Mouse (Mus musculus): ENCODE results near the gene Gtpbp1. TPM values are rescaled to one million over a fixed set of nuclear protein-coding genes. Genes with fewer than 3 reads are reported as not detected.

Gtpbp1 gene
- polyA plus RNA-seq, 1 experiment = 35.3 TPM

- H3K27me3 ChIP-seq (replicated peaks; ENCODE audit: control insufficient read depth, insufficient read depth, low read length) = no peaks in the 10 kb centered on the region
- no peak overlapping the region for H3K27ac ChIP-seq (ENCODE audit: insufficient read depth, low read depth, low read length)
- peaks cover 3% of the 10 kb centered on the region; the same call in 1 of the 2 replicates for H3K36me3 ChIP-seq (ENCODE audit: control insufficient read depth, insufficient read depth, low read length)
- DNase-seq = no peak
- 87% methylated on average over 4 of the region's 4 CpGs for WGBS
- H3K4me1 ChIP-seq (ENCODE audit: control insufficient read depth, insufficient read depth, low read length) = no peaks in the 10 kb centered on the region
- H3K4me3 ChIP-seq (ENCODE audit: insufficient read depth, low read depth, low read length) = no peak overlapping the region
- no peak for TF ChIP-seq POLR2A (IDR thresholded peaks at IDR 0.05; ENCODE audit: low read depth, low read length)
- TF ChIP-seq CTCF (conservative IDR thresholded peaks at IDR 0.05; ENCODE audit: insufficient read depth, insufficient read length, low read depth, low read length) = no peak
Measured at GRCm38 (mm10) chr15:79733640-79734039, 43.0 kb downstream of the Gtpbp1 start.

DNA sequence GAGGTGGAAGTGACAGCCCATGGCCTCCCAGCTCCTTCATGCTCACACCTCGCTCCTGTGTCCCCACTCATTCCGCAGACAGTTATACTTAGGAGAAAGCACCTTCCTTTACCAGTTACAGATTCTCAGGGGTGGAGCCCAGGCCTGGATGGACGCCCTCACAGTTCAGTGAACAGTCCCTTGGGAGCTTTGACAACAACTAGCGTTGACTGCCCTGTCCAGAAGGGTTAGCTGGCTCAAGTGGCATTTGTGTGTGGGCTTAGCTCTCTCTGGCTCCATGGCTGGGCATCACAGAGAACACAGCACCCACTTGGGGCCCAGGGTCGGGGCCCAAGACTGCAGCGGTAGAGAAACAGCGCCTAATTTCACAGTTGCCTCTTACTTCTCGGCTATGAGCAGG is 43.7 kb downstream of the Gtpbp1 start:
- Histone ChIP-seq H3K36me3 (ENCODE audit: control insufficient read depth, insufficient read depth, low read length) (peaks cover 3% of the 10 kb centered on the region; the same call in 1 of the 2 replicates), H3K4me1 (ENCODE audit: control insufficient read depth, insufficient read depth, low read length) (no peaks in the 10 kb centered on the region), H3K27ac (ENCODE audit: insufficient read depth, low read depth, low read length) (no peak overlapping the region), H3K27me3 (replicated peaks; ENCODE audit: control insufficient read depth, insufficient read depth, low read length) (no peaks in the 10 kb centered on the region), H3K4me3 (ENCODE audit: insufficient read depth, low read depth, low read length) (no peak overlapping the region)
- no peak for DNase-seq
- TF ChIP-seq POLR2A (IDR thresholded peaks at IDR 0.05; ENCODE audit: low read depth, low read length) (no peak), CTCF (conservative IDR thresholded peaks at IDR 0.05; ENCODE audit: insufficient read depth, insufficient read length, low read depth, low read length) (no peak)
- 87% methylated on average over 8 of the region's 8 CpGs for WGBS

GRCm38 (mm10) chr15:79740739-79741138 is 50.1 kb downstream of the Gtpbp1 start:
- H3K4me1 ChIP-seq (ENCODE audit: control insufficient read depth, insufficient read depth, low read length) = peaks cover 11% of the 10 kb centered on the region
- no peaks in the 10 kb centered on the region for H3K27me3 ChIP-seq (replicated peaks; ENCODE audit: control insufficient read depth, insufficient read depth, low read length)
- no peak overlapping the region for H3K4me3 ChIP-seq (ENCODE audit: insufficient read depth, low read depth, low read length)
- TF ChIP-seq CTCF (conservative IDR thresholded peaks at IDR 0.05; ENCODE audit: insufficient read depth, insufficient read length, low read depth, low read length) = no peak
- no peak for TF ChIP-seq POLR2A (IDR thresholded peaks at IDR 0.05; ENCODE audit: low read depth, low read length)
- H3K27ac ChIP-seq (ENCODE audit: insufficient read depth, low read depth, low read length) = no peak overlapping the region; the same call in 1 of the 2 replicates
- H3K36me3 ChIP-seq (ENCODE audit: control insufficient read depth, insufficient read depth, low read length) = peaks cover 3% of the 10 kb centered on the region; the same call in 1 of the 2 replicates
- WGBS = 86% methylated on average over 3 of the region's 3 CpGs
- DNase-seq = no peak

DNA sequence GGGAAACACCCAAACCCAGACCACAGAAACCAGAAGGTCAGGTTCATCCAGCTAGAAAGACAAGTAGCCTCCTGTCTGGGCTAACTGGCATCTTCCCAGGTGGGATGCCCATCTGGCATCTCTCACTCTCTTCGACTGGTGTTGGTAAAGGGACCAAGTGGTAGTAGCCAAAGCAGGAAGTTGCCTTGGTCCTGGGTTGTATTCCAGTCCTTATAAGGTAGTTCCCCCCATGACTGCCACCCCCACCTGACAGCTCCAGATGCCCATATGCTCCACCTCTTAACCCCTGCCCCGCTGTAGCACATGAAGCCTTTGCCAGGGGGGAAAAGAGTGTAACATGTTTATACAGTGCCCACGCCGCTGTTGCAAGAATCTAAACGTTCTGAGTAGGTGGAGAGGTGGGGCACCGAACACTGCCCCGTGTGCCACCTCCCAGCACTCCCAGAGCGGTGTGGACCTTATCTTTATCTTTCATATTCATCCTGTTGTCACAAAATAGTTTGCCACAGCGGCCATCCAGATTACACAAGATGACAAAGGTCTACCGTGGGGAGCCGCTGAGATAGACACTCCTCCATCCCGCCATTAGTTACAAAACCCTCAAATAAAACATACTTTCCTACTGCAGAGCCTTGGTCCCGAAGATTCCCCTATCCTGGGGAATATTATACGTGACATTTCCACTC is 50.7 kb downstream of the Gtpbp1 start:
- Histone ChIP-seq H3K36me3 (ENCODE audit: control insufficient read depth, insufficient read depth, low read length) (peaks cover 3% of the 10 kb centered on the region; the same call in 1 of the 2 replicates), H3K4me3 (ENCODE audit: insufficient read depth, low read depth, low read length) (peak overlapping the region; percentile 57), H3K4me1 (ENCODE audit: control insufficient read depth, insufficient read depth, low read length) (peaks cover 11% of the 10 kb centered on the region), H3K27me3 (replicated peaks; ENCODE audit: control insufficient read depth, insufficient read depth, low read length) (no peaks in the 10 kb centered on the region), H3K27ac (ENCODE audit: insufficient read depth, low read depth, low read length) (peak overlapping the region; percentile 79)
- TF ChIP-seq CTCF (conservative IDR thresholded peaks at IDR 0.05; ENCODE audit: insufficient read depth, insufficient read length, low read depth, low read length) = no peak
- 8% methylated on average over 14 of the region's 14 CpGs for WGBS
- no peak for DNase-seq

- DNase-seq = peak; percentile 95
- H3K36me3 ChIP-seq (ENCODE audit: control insufficient read depth, insufficient read depth, low read length) = no peaks in the 10 kb centered on the region
- TF ChIP-seq CTCF (conservative IDR thresholded peaks at IDR 0.05; ENCODE audit: insufficient read depth, insufficient read length, low read depth, low read length) (no peak), POLR2A (IDR thresholded peaks at IDR 0.05; ENCODE audit: low read depth, low read length) (peak; percentile 7)
- peaks cover 11% of the 10 kb centered on the region for H3K4me1 ChIP-seq (ENCODE audit: control insufficient read depth, insufficient read depth, low read length)
- peak within 1 kb of the TSS; percentile 79 for H3K27ac ChIP-seq (ENCODE audit: insufficient read depth, low read depth, low read length)
- H3K27me3 ChIP-seq (replicated peaks; ENCODE audit: control insufficient read depth, insufficient read depth, low read length) = no peaks in the 10 kb centered on the region
- H3K4me3 ChIP-seq (ENCODE audit: insufficient read depth, low read depth, low read length) = peak within 1 kb of the TSS; percentile 57
- WGBS = under 1% methylated on average over 93 of the region's 93 CpGs
Measured at GRCm38 (mm10) chr15:79741921-79742705, 51.5 kb downstream of the Gtpbp1 start, which contains the start of gene Sun2. TSS of gene Sun2 (minus strand) at chr15:79742536.

- Histone ChIP-seq H3K27me3 (replicated peaks; ENCODE audit: control insufficient read depth, insufficient read depth, low read length) (no peaks in the 10 kb centered on the region), H3K27ac (ENCODE audit: insufficient read depth, low read depth, low read length) (no peak overlapping the region), H3K4me1 (ENCODE audit: control insufficient read depth, insufficient read depth, low read length) (peaks cover 11% of the 10 kb centered on the region), H3K4me3 (ENCODE audit: insufficient read depth, low read depth, low read length) (peak overlapping the region; percentile 57), H3K36me3 (ENCODE audit: control insufficient read depth, insufficient read depth, low read length) (no peaks in the 10 kb centered on the region)
- no peak for TF ChIP-seq POLR2A (IDR thresholded peaks at IDR 0.05; ENCODE audit: low read depth, low read length)
- TF ChIP-seq CTCF (conservative IDR thresholded peaks at IDR 0.05; ENCODE audit: insufficient read depth, insufficient read length, low read depth, low read length) = no peak
- no peak for DNase-seq
- under 1% methylated on average over 23 of the region's 23 CpGs for WGBS
Measured at GRCm38 (mm10) chr15:79742706-79743023, 52.0 kb downstream of the Gtpbp1 start.

- no peak for DNase-seq
- no peak for TF ChIP-seq CTCF (conservative IDR thresholded peaks at IDR 0.05; ENCODE audit: insufficient read depth, insufficient read length, low read depth, low read length)
- TF ChIP-seq POLR2A (IDR thresholded peaks at IDR 0.05; ENCODE audit: low read depth, low read length) = no peak
- H3K27me3 ChIP-seq (replicated peaks; ENCODE audit: control insufficient read depth, insufficient read depth, low read length) = no peaks in the 10 kb centered on the region
- 88% methylated on average over 11 of the region's 11 CpGs for WGBS
- H3K4me3 ChIP-seq (ENCODE audit: insufficient read depth, low read depth, low read length) = no peak overlapping the region
- no peaks in the 10 kb centered on the region for H3K36me3 ChIP-seq (ENCODE audit: control insufficient read depth, insufficient read depth, low read length)
- no peak overlapping the region for H3K27ac ChIP-seq (ENCODE audit: insufficient read depth, low read depth, low read length)
- H3K4me1 ChIP-seq (ENCODE audit: control insufficient read depth, insufficient read depth, low read length) = peaks cover 11% of the 10 kb centered on the region
Measured at GRCm38 (mm10) chr15:79744001-79744400, 53.4 kb downstream of the Gtpbp1 start.
